ENCODE assay signal across 8 mouse cellular contexts in the genomic region with DNA sequence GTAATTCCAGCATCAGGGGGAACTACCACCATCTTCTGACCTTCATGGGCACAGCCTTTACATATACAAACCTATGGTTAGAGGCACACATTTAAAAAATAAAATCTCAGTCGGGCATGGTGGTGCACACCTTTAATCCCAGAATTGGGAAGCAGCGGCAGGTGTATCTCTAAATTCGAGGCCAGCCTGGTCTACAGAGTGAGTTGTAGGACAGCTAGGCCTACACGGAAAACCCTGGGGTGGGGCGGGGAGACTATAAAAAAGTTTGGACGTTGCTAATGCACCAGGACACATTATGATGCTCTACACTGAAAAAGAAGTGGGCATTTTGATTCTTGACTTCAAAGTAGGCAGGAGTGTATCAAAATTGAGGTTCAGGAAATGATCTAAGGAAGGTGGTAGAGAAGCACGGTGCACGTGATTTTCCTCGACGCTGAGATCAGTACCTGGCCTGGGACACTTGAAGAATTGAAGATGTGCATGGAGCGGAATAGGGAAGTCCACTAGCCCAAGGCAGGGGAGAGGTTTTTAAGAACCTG. TPM values are rescaled to one million over a fixed set of nuclear protein-coding genes. Genes with fewer than 3 reads are reported as not detected.
DNase-seq lines count a peak whose midpoint lies in the region; ATAC-seq lines count a peak whose summit lies in the region.

No protein-coding gene starts in this region.

- no peaks in the 10 kb centered on the region for H3K9me3 ChIP-seq in heart, embryonic 14.5 days (ENCODE audit: control insufficient read depth, low read length)
- H3K9me3 ChIP-seq in liver, embryonic 13.5 days (replicated peaks) = no peaks in the 10 kb centered on the region

- H3K36me3 ChIP-seq in heart, embryonic 14.5 days (ENCODE audit: control insufficient read depth, insufficient read depth, low read length) = 0 out of 2 replicates have a peak, but pooled peaks cover 9% of the 10 kb centered on the region
- H3K36me3 ChIP-seq in liver, embryonic 13.5 days = peaks cover 4% of the 10 kb centered on the region; the same call in 1 of the 2 replicates

- H3K9ac ChIP-seq in heart, embryonic 14.5 days (ENCODE audit: low read length) = peak overlapping the region; percentile 88
- H3K9ac ChIP-seq in liver, embryonic 13.5 days = peak overlapping the region; percentile 88

- no peaks in the 10 kb centered on the region for H3K4me1 ChIP-seq in brown adipose tissue, adult 24 weeks (ENCODE audit: control insufficient read depth, insufficient read depth, insufficient read length, low read length)
- peaks cover 3 to 10% of the 10 kb centered on the region in 2 experiments; a peak in 3 of 4 replicates for H3K4me1 ChIP-seq in heart, embryonic 14.5 days (ENCODE audit: control insufficient read depth in 2 of 2, insufficient read depth in 2 of 2, low read length in 2 of 2)
- peaks cover 23% of the 10 kb centered on the region for H3K4me1 ChIP-seq in liver, embryonic 13.5 days (replicated peaks)

- H3K4me3 ChIP-seq in brown adipose tissue, adult 24 weeks (ENCODE audit: insufficient read depth, low read depth, low read length) = peak overlapping the region; percentile 69
- H3K4me3 ChIP-seq in heart, embryonic 14.5 days (ENCODE audit: control insufficient read depth in 1 of 2, insufficient read depth in 1 of 2, low read depth in 1 of 2, low read length in 2 of 2) = peak overlapping the region; percentile 59 to 67
- H3K4me3 ChIP-seq in liver, embryonic 13.5 days (replicated peaks) = peak overlapping the region; percentile 77

- peak overlapping the region; percentile 87 for H3K4me2 ChIP-seq in heart, embryonic 14.5 days (ENCODE audit: low read length)
- H3K4me2 ChIP-seq in liver, embryonic 13.5 days = peak overlapping the region; percentile 78

- DNase-seq in left cerebral cortex, postnatal 4 days = peak; percentile 4
- DNase-seq in left cerebral cortex, postnatal 36 days (ENCODE audit: low spot score in 2 of 2) = no peak
- no peak for DNase-seq in liver, embryonic 13.5 days
- no peak for DNase-seq in frontal cortex, postnatal 14 days (ENCODE audit: low spot score in 2 of 2)
- DNase-seq in adrenal gland, postnatal 36 days = no peak
- DNase-seq in natural killer cell, adult 2 months (ENCODE audit: low spot score in 2 of 2) = no peak

- H3K27me3 ChIP-seq in heart, embryonic 14.5 days (ENCODE audit: control insufficient read depth, insufficient read depth, low read length) = no peaks in the 10 kb centered on the region
- no peaks in the 10 kb centered on the region for H3K27me3 ChIP-seq in liver, embryonic 13.5 days

- 22% methylated on average over 11 of the region's 11 CpGs for WGBS in heart, embryonic 14.5 days
- WGBS in liver, embryonic 13.5 days (ENCODE audit: insufficient replicate concordance) = 21% methylated on average over 11 of the region's 11 CpGs

- intact Hi-C loops in left cerebral cortex, postnatal 4 days (cut with DNase I) = no loop called here
- intact Hi-C loops in left cerebral cortex, postnatal 36 days (cut with DNase I) = loop anchor here (5.0 to 10.0 kb wide), 3 partner anchors 45 to 162 kb away; a partner anchor contains a TSS

- peak overlapping the region; percentile 26; the same call in 1 of the 2 replicates for H3K27ac ChIP-seq in brown adipose tissue, adult 24 weeks (replicated peaks; ENCODE audit: low read depth, low read length)
- H3K27ac ChIP-seq in heart, embryonic 14.5 days (replicated peaks in 1 of 2; ENCODE audit: control insufficient read depth in 1 of 2, insufficient read depth in 1 of 2, low read depth in 2 of 2, low read length in 2 of 2) = peak overlapping the region; percentile 79 to 95
- peak overlapping the region; percentile 83 for H3K27ac ChIP-seq in liver, embryonic 13.5 days

- no peak for ATAC-seq in heart, embryonic 14.5 days (ENCODE audit: insufficient number of reproducible peaks, insufficient read depth, low FRiP score, low read depth)
- peak; percentile 4; the same call in 1 of the 2 replicates for ATAC-seq in liver, embryonic 13.5 days (ENCODE audit: low read depth)

RNA-seq across cellular contexts. Expression of a gene that starts 0.4 kb away (rescaled TPM):
- total RNA-seq in left cerebral cortex, postnatal 4 days (2021) = 10 to 100 TPM; 17.5 TPM
- total RNA-seq in left cerebral cortex, postnatal 36 days (2021) = 10 to 100 TPM; 18.4 to 21.6 TPM
- polyA plus RNA-seq in brown adipose tissue, adult 24 weeks (2012; ENCODE audit: insufficient read depth, insufficient read length, missing spikeins) = 7.8 and 8.1 TPM in 2 replicates
- polyA plus RNA-seq in heart, embryonic 14.5 days (2014; fragmentation: Nextera tagmentation; extraction: Ambion mirVana) = 4.5 and 5.7 TPM in 2 replicates
- 16.2 and 18.5 TPM in 2 replicates for polyA plus RNA-seq in liver, embryonic 13.5 days (2015; fragmentation: Nextera tagmentation; extraction: Ambion mirVana)
- 10 to 100 TPM; 14.0 to 19.6 TPM for total RNA-seq in adrenal gland, postnatal 36 days (2021)

RNA-seq across cellular contexts. Expression of a gene that starts 43.0 kb away (rescaled TPM):
- 100 to 1,000 TPM; 187 to 192 TPM for total RNA-seq in left cerebral cortex, postnatal 4 days (2021)
- 100 to 1,000 TPM; 103 to 114 TPM for total RNA-seq in left cerebral cortex, postnatal 36 days (2021)
- polyA plus RNA-seq in brown adipose tissue, adult 24 weeks (2012; ENCODE audit: insufficient read depth, insufficient read length, missing spikeins) = 10.7 and 11.4 TPM in 2 replicates
- polyA plus RNA-seq in heart, embryonic 14.5 days (2014; fragmentation: Nextera tagmentation; extraction: Ambion mirVana) = 29.2 and 34.5 TPM in 2 replicates
- polyA plus RNA-seq in liver, embryonic 13.5 days (2015; fragmentation: Nextera tagmentation; extraction: Ambion mirVana) = 4.7 and 5.7 TPM in 2 replicates
- total RNA-seq in adrenal gland, postnatal 36 days (2021) = 10 to 100 TPM; 37.2 to 44.0 TPM

RNA-seq across cellular contexts. Expression of a gene that starts 48.8 kb away (rescaled TPM):
- 10 to 100 TPM in 1 of 2 experiments, 1 to 10 TPM in 1; 9.9 to 12.4 TPM for total RNA-seq in left cerebral cortex, postnatal 4 days (2021)
- total RNA-seq in left cerebral cortex, postnatal 36 days (2021) = 10 to 100 TPM in 1 of 2 experiments, 1 to 10 TPM in 1; 8.8 to 10.1 TPM
- 51.5 and 53.6 TPM in 2 replicates for polyA plus RNA-seq in brown adipose tissue, adult 24 weeks (2012; ENCODE audit: insufficient read depth, insufficient read length, missing spikeins)
- polyA plus RNA-seq in heart, embryonic 14.5 days (2014; fragmentation: Nextera tagmentation; extraction: Ambion mirVana) = 24.5 and 28.5 TPM in 2 replicates
- 29.0 and 37.1 TPM in 2 replicates for polyA plus RNA-seq in liver, embryonic 13.5 days (2015; fragmentation: Nextera tagmentation; extraction: Ambion mirVana)
- total RNA-seq in adrenal gland, postnatal 36 days (2021) = 10 to 100 TPM; 20.3 to 21.2 TPM

RNA-seq across cellular contexts. Expression of a gene that starts 50.5 kb away (rescaled TPM):
- 10 to 100 TPM; 24.4 to 26.1 TPM for total RNA-seq in left cerebral cortex, postnatal 4 days (2021)
- total RNA-seq in left cerebral cortex, postnatal 36 days (2021) = 10 to 100 TPM; 35.7 to 43.6 TPM
- polyA plus RNA-seq in brown adipose tissue, adult 24 weeks (2012; ENCODE audit: insufficient read depth, insufficient read length, missing spikeins) = 47.5 and 53.5 TPM in 2 replicates
- polyA plus RNA-seq in heart, embryonic 14.5 days (2014; fragmentation: Nextera tagmentation; extraction: Ambion mirVana) = 38.3 and 39.9 TPM in 2 replicates
- 12.8 and 18.4 TPM in 2 replicates for polyA plus RNA-seq in liver, embryonic 13.5 days (2015; fragmentation: Nextera tagmentation; extraction: Ambion mirVana)
- 10 to 100 TPM; 64.9 to 85.9 TPM for total RNA-seq in adrenal gland, postnatal 36 days (2021)

Comparison
In these comparisons a context has a peak if more than half of its experiments do, and no peak if none do; other contexts are left out.
1. H3K27ac ChIP-seq: peak in every context shown above with its lines; median percentile 87 in heart, embryonic 14.5 days; 83 in liver, embryonic 13.5 days; 26 in brown adipose tissue, adult 24 weeks.